Mouse (Mus musculus) left cerebral cortex, postnatal 36 days (tissue): ENCODE results near the gene Foxf1. TPM values are rescaled to one million over a fixed set of nuclear protein-coding genes. Genes with fewer than 3 reads are reported as not detected.

ENCODE experiments used
- DNase-seq, 2 experiments: peaks; one replicate each; pipeline ENCODE4 v3.0.0; 2021 to 2022; ENCODE audit warnings: low spot score in 2 of 2, mixed read lengths in 1 of 2
- intact Hi-C: fragments of 180-260 bp; cut with DNase I; formaldehyde crosslinking; loops from one replicate; pipeline ENCODE4 v1.15.1; 2025
- microRNA-seq: library from miRNA; unstranded; fragments of <30 nt; microRNA quantifications from one replicate; pipeline ENCODE4 v1.2.0, GENCODE M21; 2022
- total RNA-seq, 2 experiments: library from RNA; stranded (reverse); gene quantifications; 2 replicates each; pipeline ENCODE4 v1.2.3; 2021

Gene Foxf1
- total RNA-seq, 2 experiments from 2014 or later = 0.70 to 0.94 TPM

DNA sequence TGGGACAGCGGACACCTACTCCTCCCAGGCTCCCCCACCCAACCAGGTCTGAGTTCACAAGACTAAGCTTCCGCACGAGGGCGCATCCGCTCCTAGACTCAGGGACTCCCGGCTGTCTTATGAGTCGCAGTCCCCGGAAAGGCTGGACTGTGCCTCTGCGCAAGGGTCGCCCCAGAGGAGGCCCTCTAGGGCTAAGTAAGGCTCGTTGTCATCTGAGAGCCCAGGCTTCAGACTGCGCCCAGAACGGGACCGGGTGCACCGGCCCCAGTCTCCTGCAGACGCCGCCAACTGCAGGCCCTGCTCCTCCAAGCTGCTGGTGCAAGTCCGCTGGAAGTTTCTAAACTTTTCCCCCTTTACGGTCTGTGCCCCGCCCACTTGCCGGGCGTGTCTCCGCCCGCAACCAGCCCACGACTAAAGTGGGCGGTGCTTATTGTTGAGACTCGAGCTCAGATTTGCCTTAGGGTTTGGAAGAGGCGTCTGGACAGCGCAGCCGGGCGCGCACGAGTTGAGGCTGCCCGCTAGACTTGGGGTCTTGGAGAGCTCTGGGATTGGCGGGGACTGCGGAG lies 41.2 kb downstream of the Foxf1 start:
- peak in 1 of 2 experiments; percentile 27 for DNase-seq
- intact Hi-C loops = loop anchor here (5.0 kb wide), 1 partner anchor 267 kb away; no protein-coding TSS in a partner anchor

DNA sequence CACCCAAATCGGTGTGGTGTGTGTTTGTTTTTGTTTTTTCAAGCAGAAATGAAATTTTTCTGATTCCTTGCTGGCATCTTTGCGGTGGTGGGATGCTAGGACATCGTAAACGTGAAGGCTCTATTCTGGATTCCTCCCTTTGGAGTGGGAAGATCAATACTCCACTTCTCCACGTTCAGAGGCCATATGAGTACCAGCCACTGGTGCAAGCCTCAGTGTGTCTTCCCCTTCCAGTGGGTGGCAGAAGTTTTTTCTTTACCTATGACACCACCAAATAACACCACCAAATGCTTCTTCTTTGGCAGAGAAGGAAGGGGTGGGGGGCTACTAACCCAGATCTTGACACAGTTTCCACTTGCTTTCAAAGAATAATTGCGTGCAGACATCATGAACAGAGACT lies 42.0 kb downstream of the Foxf1 start:
- intact Hi-C loops = loop anchor here (5.0 kb wide), 1 partner anchor 266 kb away; no protein-coding TSS in a partner anchor
- no peak for DNase-seq

DNA sequence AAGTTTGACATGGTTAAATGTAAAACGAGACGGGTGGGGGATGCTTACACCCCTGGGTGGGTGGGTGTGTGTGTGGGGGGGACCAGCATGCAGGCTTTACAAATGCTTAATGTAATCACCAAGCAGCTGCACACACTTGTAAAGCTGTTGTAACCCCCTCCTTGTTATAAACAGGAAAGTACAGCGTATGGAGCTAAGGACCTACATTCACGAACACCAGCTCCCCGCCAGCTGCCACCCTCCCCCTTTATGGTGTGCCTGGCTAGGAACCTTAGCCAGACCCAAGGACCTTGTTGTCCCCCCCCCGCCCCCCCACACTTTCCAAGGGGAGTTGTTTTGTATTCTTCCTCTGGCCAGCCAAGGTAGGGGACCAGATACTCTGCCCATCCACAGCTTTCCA lies 42.5 kb downstream of the Foxf1 start:
- DNase-seq = no peak
- intact Hi-C loops = loop anchor here (5.0 kb wide), 1 partner anchor 266 kb away; no protein-coding TSS in a partner anchor

DNA sequence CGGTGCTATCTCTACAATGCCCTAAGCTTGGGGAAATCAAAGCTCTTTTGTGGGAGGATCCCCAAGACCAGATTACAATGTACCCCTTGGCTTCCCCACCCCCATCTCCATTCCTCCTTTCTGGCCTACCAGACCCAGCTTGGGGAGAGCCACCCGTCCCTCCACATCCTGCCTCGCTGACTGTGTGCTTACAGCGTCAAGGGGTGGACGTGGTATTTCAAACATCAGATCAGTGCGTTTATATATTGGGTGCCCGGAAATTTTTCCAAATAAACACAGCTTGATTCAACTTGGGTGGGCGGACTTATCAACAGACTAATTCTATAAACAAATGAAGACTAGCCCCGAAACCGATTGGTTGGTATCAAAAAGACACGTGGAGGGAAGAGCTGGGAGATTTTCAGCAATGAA lies 43.1 kb downstream of the Foxf1 start:
- intact Hi-C loops = loop anchor here (5.0 kb wide), 1 partner anchor 265 kb away; no protein-coding TSS in a partner anchor
- no peak for DNase-seq

DNA sequence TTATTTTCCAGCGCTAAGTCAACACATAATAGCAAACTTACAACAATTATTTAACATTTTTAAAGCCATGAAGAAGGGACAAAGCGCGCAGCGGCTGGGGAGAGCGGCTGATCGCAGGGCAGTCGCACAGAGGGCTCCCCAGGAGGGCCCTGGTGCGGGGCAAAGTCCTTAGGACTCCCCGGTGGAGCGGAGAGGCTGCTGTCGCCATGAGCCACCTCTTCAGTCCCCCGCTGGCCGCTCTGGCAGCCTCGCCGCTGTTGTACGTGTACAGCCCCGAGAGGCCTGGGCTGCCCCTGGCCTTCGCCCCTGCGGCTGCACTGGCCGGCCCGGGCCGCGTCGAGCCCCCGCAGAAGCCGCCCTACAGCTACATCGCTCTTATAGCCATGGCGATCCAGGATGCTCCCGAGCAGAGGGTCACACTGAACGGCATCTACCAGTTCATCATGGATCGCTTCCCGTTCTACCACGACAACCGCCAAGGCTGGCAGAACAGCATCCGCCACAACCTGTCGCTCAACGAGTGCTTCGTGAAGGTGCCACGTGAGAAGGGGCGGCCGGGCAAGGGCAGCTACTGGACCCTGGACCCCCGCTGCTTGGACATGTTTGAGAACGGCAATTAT lies 43.7 kb downstream of the Foxf1 start, which contains the start of gene Foxl1:
Gene Foxl1, plus strand, starts transcription at position 185 of the 620 bp plus-strand sequence.
- intact Hi-C loops = loop anchor here (5.0 kb wide), 1 partner anchor 264 kb away; no protein-coding TSS in a partner anchor
- no peak for DNase-seq

DNA sequence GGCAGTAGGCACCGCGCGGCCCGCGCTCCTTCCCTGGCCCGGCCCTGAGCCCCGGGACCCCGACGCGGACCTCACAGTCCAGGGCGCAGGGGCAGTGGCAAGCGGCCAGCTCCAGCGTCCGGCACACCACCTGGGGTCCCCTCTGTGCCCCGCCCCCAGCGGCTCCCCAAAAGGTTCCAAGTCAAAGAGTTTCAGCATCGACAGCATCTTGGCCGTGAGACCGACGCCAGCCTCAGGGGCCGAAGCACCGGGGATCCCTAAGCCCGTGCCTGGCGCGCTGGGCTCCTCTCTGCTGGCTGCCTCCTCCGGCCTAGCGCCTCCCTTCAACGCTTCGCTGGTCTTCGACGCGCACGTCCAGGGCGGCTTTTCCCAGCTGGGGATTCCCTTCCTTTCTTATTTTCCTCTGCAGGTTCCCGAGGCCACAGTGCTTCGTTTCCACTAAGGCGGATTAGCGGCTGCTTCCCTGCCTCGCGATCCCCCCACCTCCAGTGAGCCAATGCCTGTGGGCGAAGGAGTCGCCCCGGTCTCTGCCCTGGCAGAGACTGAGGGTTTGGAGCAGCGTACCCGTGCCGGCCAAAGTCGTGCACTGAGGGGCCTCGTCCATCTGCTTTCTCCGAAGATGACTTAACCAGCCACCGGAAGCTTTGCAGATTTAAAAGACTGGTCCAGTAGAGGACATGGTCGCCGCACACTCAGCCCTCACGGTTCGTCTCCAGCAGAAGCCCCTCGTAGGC lies 44.5 kb downstream of the Foxf1 start:
- intact Hi-C loops = loop anchor here (5.0 kb wide), 1 partner anchor 264 kb away; no protein-coding TSS in a partner anchor
- no peak for DNase-seq

DNA sequence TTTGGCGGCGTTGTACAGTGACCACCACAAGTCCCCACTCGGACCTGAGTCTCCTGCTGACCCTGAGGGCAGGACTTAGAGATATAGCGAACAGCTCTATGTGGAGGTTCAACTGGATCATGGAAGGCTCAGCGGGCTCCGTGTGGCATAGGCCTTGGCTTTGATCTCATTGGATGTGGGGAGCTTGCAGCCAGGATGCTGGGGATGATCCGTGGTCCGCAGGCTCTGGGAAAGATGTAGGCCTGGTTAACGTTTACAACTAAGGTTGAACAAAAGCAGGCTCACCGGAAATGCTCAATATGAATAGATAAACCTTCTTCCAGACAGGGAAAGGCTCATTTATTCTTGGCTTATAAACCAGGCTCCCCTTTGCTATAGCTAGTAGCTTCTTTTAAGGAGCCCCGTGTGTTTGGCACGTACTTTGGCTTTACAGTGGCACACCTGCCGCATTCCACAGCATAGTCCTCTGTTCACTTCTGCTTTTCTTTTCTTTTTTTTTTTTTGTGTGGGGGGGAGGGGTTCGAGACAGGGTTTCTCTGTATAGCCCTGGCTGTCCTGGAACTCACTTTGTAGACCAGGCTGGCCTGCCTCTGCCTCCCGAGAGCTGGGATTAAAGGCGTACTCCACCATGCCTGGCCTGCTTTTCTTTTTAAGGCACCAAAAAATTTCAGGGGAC lies 45.2 kb downstream of the Foxf1 start:
- no peak for DNase-seq
- intact Hi-C loops = loop anchor here (5.0 kb wide), 1 partner anchor 263 kb away; no protein-coding TSS in a partner anchor

DNA sequence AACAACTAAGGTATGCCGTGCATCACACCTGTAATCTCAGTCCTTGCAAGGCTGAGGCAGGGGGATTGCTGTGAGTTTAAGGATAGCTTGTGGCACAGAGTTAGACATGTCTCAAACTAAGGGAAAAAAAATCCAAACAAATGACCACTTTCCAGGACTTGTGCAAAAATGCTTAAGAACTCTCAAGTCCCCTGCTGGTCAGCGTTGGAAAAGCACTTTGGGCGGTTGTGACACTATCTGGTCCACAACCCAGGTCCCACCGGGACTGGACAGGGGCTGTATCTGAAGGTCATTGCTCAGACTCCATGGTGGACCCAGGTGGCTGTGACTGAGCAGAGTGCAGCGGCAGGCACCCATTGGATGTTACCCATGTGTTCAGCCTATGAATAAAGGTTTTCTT lies 46.3 kb downstream of the Foxf1 start:
- DNase-seq = no peak
- intact Hi-C loops = no loop called here

DNA sequence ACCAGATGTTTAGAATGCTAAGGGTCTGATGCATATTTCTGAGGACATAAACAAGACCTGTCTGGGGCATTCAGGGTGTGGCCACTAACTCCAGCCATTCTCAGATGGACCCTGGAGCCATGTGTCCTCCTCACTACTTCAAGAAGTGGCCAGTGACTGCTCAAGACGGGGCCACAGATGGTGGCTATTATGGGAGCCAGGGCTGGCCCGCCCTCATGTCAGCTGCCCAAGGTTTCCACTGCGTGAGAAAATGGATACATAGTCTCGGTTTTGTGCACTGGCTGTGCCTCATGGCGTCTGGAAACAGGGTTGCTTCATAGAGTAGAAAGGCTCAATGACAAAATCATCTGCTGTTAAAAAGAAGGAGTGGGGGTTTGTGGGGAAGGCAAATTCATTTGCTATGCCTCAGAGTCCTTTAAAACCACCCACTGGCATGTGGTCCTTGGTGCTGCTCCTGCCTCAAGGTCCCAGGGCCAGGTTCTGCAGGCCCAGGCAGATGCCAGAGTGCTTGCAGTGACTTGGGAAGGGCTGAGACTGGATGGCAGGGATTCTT lies 48.9 kb downstream of the Foxf1 start:
- intact Hi-C loops = no loop called here
- no peak for DNase-seq

DNA sequence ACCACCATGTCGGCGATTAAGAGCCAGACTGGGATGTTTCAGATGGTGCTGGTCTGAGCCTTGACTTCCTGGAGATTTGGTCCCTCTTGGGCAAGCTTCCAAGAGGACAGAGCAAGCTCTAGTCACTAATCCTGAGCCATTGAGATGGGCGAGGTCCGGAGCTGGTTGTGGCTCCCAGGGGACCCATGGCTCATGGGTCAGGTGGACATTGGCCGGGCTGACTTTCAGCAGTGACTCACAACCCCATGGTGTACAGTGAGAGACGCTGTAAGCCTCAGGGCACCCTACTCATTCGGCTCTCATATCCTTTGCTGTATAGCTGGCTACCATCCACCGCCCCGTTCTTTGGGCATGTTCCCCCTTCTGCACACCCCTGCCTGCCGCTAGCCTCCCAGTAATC lies 49.9 kb downstream of the Foxf1 start:
- intact Hi-C loops = no loop called here
- no peak for DNase-seq

GRCm38 (mm10) chr8:121134512-121134911 lies 50.3 kb downstream of the Foxf1 start:
- intact Hi-C loops = no loop called here
- no peak for DNase-seq

DNA sequence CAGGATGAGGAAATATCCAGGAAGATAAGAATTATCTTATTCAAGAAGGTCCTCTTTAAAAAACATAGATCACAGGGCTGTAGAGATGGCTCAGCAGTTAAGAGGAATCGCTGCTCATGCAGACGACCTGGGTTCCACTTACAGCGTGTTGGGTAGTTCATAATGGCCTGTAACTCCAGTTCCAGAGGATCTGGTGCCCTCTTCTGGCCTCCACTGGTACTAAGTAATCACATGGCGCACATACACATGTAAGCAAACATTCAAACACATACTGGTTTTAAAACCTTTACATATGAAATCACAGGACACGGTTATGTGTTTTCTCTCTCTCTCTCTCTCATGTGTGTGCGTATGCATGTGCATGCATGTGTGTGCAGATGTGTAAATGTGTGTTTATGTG lies 52.7 kb downstream of the Foxf1 start:
- DNase-seq = no peak
- intact Hi-C loops = no loop called here

Small RNA genes within 50 kb of the gene (microRNA-seq; reads per million reads assigned to microRNA genes)
- gene Gm27530 = not detected

Other genes starting within 250 kb of the Foxf1 start
- 10 to 100 TPM; 39.1 to 41.1 TPM for gene Mthfsd, start 24.0 kb downstream of the Foxf1 start, total RNA-seq
- gene Foxc2, start 31.8 kb downstream of the Foxf1 start, total RNA-seq = 1 to 10 TPM; 1.2 to 3.1 TPM
- under 1 TPM in 1 of 2 experiments, not detected in 1; 0.29 TPM for gene Foxl1, start 43.6 kb downstream of the Foxf1 start, total RNA-seq